Mouse (Mus musculus): ENCODE measurements around the gene Vangl2. TPM values are rescaled to one million over a fixed set of nuclear protein-coding genes. Genes with fewer than 3 reads are reported as not detected.

Gene Vangl2
- polyA plus RNA-seq, 1 experiment from 2014 or later: 6.8 TPM

GRCm38 (mm10) chr1:171994918-171995715, 33.1 kb downstream of the Vangl2 start:
- H3K9me3 ChIP-seq (ENCODE audit: control insufficient read depth, low read length): no peaks in the 10 kb centered on the region
- 75% methylated on average over 11 of the region's 11 CpGs for WGBS

GRCm38 (mm10) chr1:171994501-171994900, 33.7 kb downstream of the Vangl2 start:
- Histone ChIP-seq H3K9ac (ENCODE audit: low read depth, low read length) (no peak overlapping the region), H3K27ac (ENCODE audit: low read length) (no peak overlapping the region), H3K27me3 (replicated peaks; ENCODE audit: control insufficient read depth, insufficient read depth, low read length) (no peaks in the 10 kb centered on the region), H3K9me3 (ENCODE audit: control insufficient read depth, low read length) (no peaks in the 10 kb centered on the region), H3K4me2 (ENCODE audit: low read depth, low read length) (no peak overlapping the region), H3K4me3 (ENCODE audit: low read length) (no peak overlapping the region), H3K36me3 (ENCODE audit: control insufficient read depth, insufficient read depth, low read length) (no peaks in the 10 kb centered on the region), H3K4me1 (ENCODE audit: control insufficient read depth, insufficient read depth, low read length) (no peaks in the 10 kb centered on the region)
- no peak for ATAC-seq
- 83% methylated on average over 2 of the region's 2 CpGs for WGBS

More at GRCm38 (mm10) chr1:171994918-171995715, 33.1 kb downstream of the Vangl2 start:
- Histone ChIP-seq H3K4me3 (ENCODE audit: low read length) (no peak overlapping the region), H3K27ac (ENCODE audit: low read length) (no peak overlapping the region), H3K27me3 (replicated peaks; ENCODE audit: control insufficient read depth, insufficient read depth, low read length) (no peaks in the 10 kb centered on the region), H3K4me1 (ENCODE audit: control insufficient read depth, insufficient read depth, low read length) (no peaks in the 10 kb centered on the region), H3K9ac (ENCODE audit: low read depth, low read length) (no peak overlapping the region), H3K36me3 (ENCODE audit: control insufficient read depth, insufficient read depth, low read length) (no peaks in the 10 kb centered on the region), H3K4me2 (ENCODE audit: low read depth, low read length) (no peak overlapping the region)
- ATAC-seq: no peak

GRCm38 (mm10) chr1:171992901-171993530, 35.2 kb downstream of the Vangl2 start:
- H3K9me3 ChIP-seq (ENCODE audit: control insufficient read depth, low read length): no peaks in the 10 kb centered on the region
- no peak overlapping the region for H3K4me3 ChIP-seq (ENCODE audit: low read length)
- no peaks in the 10 kb centered on the region for H3K36me3 ChIP-seq (ENCODE audit: control insufficient read depth, insufficient read depth, low read length)
- H3K4me1 ChIP-seq (ENCODE audit: control insufficient read depth, insufficient read depth, low read length): no peaks in the 10 kb centered on the region
- no peak overlapping the region for H3K27ac ChIP-seq (ENCODE audit: low read length)
- no peak overlapping the region for H3K9ac ChIP-seq (ENCODE audit: low read depth, low read length)
- no peak overlapping the region for H3K4me2 ChIP-seq (ENCODE audit: low read depth, low read length)
- H3K27me3 ChIP-seq (replicated peaks; ENCODE audit: control insufficient read depth, insufficient read depth, low read length): no peaks in the 10 kb centered on the region
- WGBS: 68% methylated on average over 4 of the region's 4 CpGs
- no peak for ATAC-seq

- Histone ChIP-seq H3K36me3 (ENCODE audit: control insufficient read depth, insufficient read depth, low read length) (no peaks in the 10 kb centered on the region), H3K27me3 (replicated peaks; ENCODE audit: control insufficient read depth, insufficient read depth, low read length) (no peaks in the 10 kb centered on the region), H3K4me2 (ENCODE audit: low read depth, low read length) (no peak overlapping the region), H3K4me3 (ENCODE audit: low read length) (no peak overlapping the region), H3K4me1 (ENCODE audit: control insufficient read depth, insufficient read depth, low read length) (no peaks in the 10 kb centered on the region), H3K27ac (ENCODE audit: low read length) (no peak overlapping the region), H3K9me3 (ENCODE audit: control insufficient read depth, low read length) (no peaks in the 10 kb centered on the region), H3K9ac (ENCODE audit: low read depth, low read length) (no peak overlapping the region)
- WGBS: 87% methylated on average over 2 of the region's 2 CpGs
- no peak for ATAC-seq
Observed at GRCm38 (mm10) chr1:171991883-171992282, 36.4 kb downstream of the Vangl2 start.

GRCm38 (mm10) chr1:171984121-171984520, 44.1 kb downstream of the Vangl2 start:
- Histone ChIP-seq H3K4me3 (ENCODE audit: low read length) (no peak overlapping the region), H3K36me3 (ENCODE audit: control insufficient read depth, insufficient read depth, low read length) (no peaks in the 10 kb centered on the region), H3K9me3 (ENCODE audit: control insufficient read depth, low read length) (no peaks in the 10 kb centered on the region), H3K27ac (ENCODE audit: low read length) (no peak overlapping the region), H3K27me3 (replicated peaks; ENCODE audit: control insufficient read depth, insufficient read depth, low read length) (no peaks in the 10 kb centered on the region), H3K9ac (ENCODE audit: low read depth, low read length) (no peak overlapping the region), H3K4me1 (ENCODE audit: control insufficient read depth, insufficient read depth, low read length) (no peaks in the 10 kb centered on the region), H3K4me2 (ENCODE audit: low read depth, low read length) (no peak overlapping the region)
- 89% methylated on average over 1 of the region's 1 CpGs for WGBS
- ATAC-seq: no peak

GRCm38 (mm10) chr1:171983372-171984001, 44.8 kb downstream of the Vangl2 start:
- Histone ChIP-seq H3K9me3 (ENCODE audit: control insufficient read depth, low read length) (no peaks in the 10 kb centered on the region), H3K4me3 (ENCODE audit: low read length) (no peak overlapping the region), H3K4me2 (ENCODE audit: low read depth, low read length) (no peak overlapping the region), H3K4me1 (ENCODE audit: control insufficient read depth, insufficient read depth, low read length) (no peaks in the 10 kb centered on the region), H3K27me3 (replicated peaks; ENCODE audit: control insufficient read depth, insufficient read depth, low read length) (no peaks in the 10 kb centered on the region), H3K27ac (ENCODE audit: low read length) (no peak overlapping the region), H3K9ac (ENCODE audit: low read depth, low read length) (no peak overlapping the region), H3K36me3 (ENCODE audit: control insufficient read depth, insufficient read depth, low read length) (no peaks in the 10 kb centered on the region)
- no peak for ATAC-seq
- 76% methylated on average over 3 of the region's 3 CpGs for WGBS

GRCm38 (mm10) chr1:171982740-171983139, 45.5 kb downstream of the Vangl2 start:
- WGBS: 82% methylated on average over 4 of the region's 4 CpGs
- no peaks in the 10 kb centered on the region for H3K27me3 ChIP-seq (replicated peaks; ENCODE audit: control insufficient read depth, insufficient read depth, low read length)

GRCm38 (mm10) chr1:171982170-171982569, 46.1 kb downstream of the Vangl2 start:
- Histone ChIP-seq H3K27ac (ENCODE audit: low read length) (no peak overlapping the region), H3K27me3 (replicated peaks; ENCODE audit: control insufficient read depth, insufficient read depth, low read length) (no peaks in the 10 kb centered on the region), H3K4me3 (ENCODE audit: low read length) (no peak overlapping the region), H3K4me1 (ENCODE audit: control insufficient read depth, insufficient read depth, low read length) (no peaks in the 10 kb centered on the region), H3K9me3 (ENCODE audit: control insufficient read depth, low read length) (no peaks in the 10 kb centered on the region), H3K9ac (ENCODE audit: low read depth, low read length) (no peak overlapping the region), H3K36me3 (ENCODE audit: control insufficient read depth, insufficient read depth, low read length) (no peaks in the 10 kb centered on the region), H3K4me2 (ENCODE audit: low read depth, low read length) (no peak overlapping the region)
- ATAC-seq: no peak
- WGBS: 64% methylated on average over 5 of the region's 5 CpGs

More at GRCm38 (mm10) chr1:171982740-171983139, 45.5 kb downstream of the Vangl2 start:
- Histone ChIP-seq H3K4me2 (ENCODE audit: low read depth, low read length) (no peak overlapping the region), H3K27ac (ENCODE audit: low read length) (no peak overlapping the region), H3K4me3 (ENCODE audit: low read length) (no peak overlapping the region), H3K4me1 (ENCODE audit: control insufficient read depth, insufficient read depth, low read length) (no peaks in the 10 kb centered on the region), H3K9ac (ENCODE audit: low read depth, low read length) (no peak overlapping the region), H3K9me3 (ENCODE audit: control insufficient read depth, low read length) (no peaks in the 10 kb centered on the region), H3K36me3 (ENCODE audit: control insufficient read depth, insufficient read depth, low read length) (no peaks in the 10 kb centered on the region)
- no peak for ATAC-seq

GRCm38 (mm10) chr1:171979969-171980730, 48.1 kb downstream of the Vangl2 start:
- H3K4me2 ChIP-seq (ENCODE audit: low read depth, low read length): no peak overlapping the region
- H3K4me3 ChIP-seq (ENCODE audit: low read length): no peak overlapping the region
- WGBS: 90% methylated on average over 13 of the region's 13 CpGs
- H3K27me3 ChIP-seq (replicated peaks; ENCODE audit: control insufficient read depth, insufficient read depth, low read length): no peaks in the 10 kb centered on the region
- H3K36me3 ChIP-seq (ENCODE audit: control insufficient read depth, insufficient read depth, low read length): no peaks in the 10 kb centered on the region
- no peak overlapping the region for H3K9ac ChIP-seq (ENCODE audit: low read depth, low read length)
- no peaks in the 10 kb centered on the region for H3K9me3 ChIP-seq (ENCODE audit: control insufficient read depth, low read length)
- H3K4me1 ChIP-seq (ENCODE audit: control insufficient read depth, insufficient read depth, low read length): no peaks in the 10 kb centered on the region
- no peak overlapping the region for H3K27ac ChIP-seq (ENCODE audit: low read length)
- ATAC-seq: no peak
